Mouse (Mus musculus) heart, postnatal 0 days (tissue): ENCODE measurements at regions not wholly inside any gene's neighbourhood (a gene's known extent, or its start where the extent isn't known, plus 50 kb on each side); places are given as distances from the start of the nearest gene placed in this dataset.
A peak's percentile ranks its signal among the peaks of the same experiment; 100 is the strongest.

ENCODE experiments used
- ATAC-seq: fragments of 200-750 bp; cut with Nextera tagmentation; 2 replicates; pipeline ENCODE4 v1.8.0; 2017; ENCODE audit warnings: low read depth, moderate number of reproducible peaks, moderate library complexity; ENCODE audit not compliant: insufficient read depth
- DNase-seq: peaks from one replicate; pipeline ENCODE4 v3.0.0-alpha.2; 2016; ENCODE audit warnings: low spot score
- H3K27ac ChIP-seq: fragments of 300-500 bp; sonication (generic); 2 replicates; pipeline ENCODE4 v1.5.1; 2014; ENCODE audit warnings: low read depth, mild to moderate bottlenecking
- H3K27me3 ChIP-seq: fragments of 300-500 bp; sonication (generic); 2 replicates; pipeline ENCODE4 v1.6.1; 2014; ENCODE audit warnings: low read length, mixed read lengths; ENCODE audit not compliant: control insufficient read depth, insufficient read depth
- H3K36me3 ChIP-seq: fragments of 300-500 bp; sonication (generic); replicated peaks from 2 replicates; pipeline ENCODE4 v1.6.1; 2014; ENCODE audit warnings: low read length, mixed read lengths; ENCODE audit not compliant: control insufficient read depth, insufficient read depth
- H3K4me1 ChIP-seq: fragments of 300-500 bp; sonication (generic); 2 replicates; pipeline ENCODE4 v1.6.1; 2014; ENCODE audit warnings: antibody characterized with exemption; ENCODE audit not compliant: control insufficient read depth, insufficient read depth
- H3K4me2 ChIP-seq: fragments of 300-500 bp; sonication (generic); 2 replicates; pipeline ENCODE4 v1.6.1; 2014; ENCODE audit warnings: low read depth, mild to moderate bottlenecking, low read length, moderate library complexity
- H3K4me3 ChIP-seq: fragments of 300-500 bp; sonication (generic); 2 replicates; pipeline ENCODE4 v1.5.1; 2014; ENCODE audit warnings: low read depth, low read length
- H3K9ac ChIP-seq: fragments of 300-500 bp; sonication (generic); replicated peaks from 2 replicates; pipeline ENCODE4 v1.6.1; 2014; ENCODE audit warnings: low read depth, low read length, mixed read lengths
- H3K9me3 ChIP-seq: fragments of 300-500 bp; sonication (generic); replicated peaks from 2 replicates; pipeline ENCODE4 v1.6.1; 2016; ENCODE audit warnings: low read length; ENCODE audit not compliant: control insufficient read depth
- CTCF ChIP-seq: IDR thresholded peaks from 2 replicates; pipeline ENCODE4 v1.5.1; 2016; ENCODE audit warnings: antibody characterized with exemption, control low read depth, low read depth
- EP300 ChIP-seq: IDR thresholded peaks from 2 replicates; pipeline ENCODE4 v1.6.1; 2016; ENCODE audit warnings: antibody characterized with exemption, low read depth
- WGBS: fragments of 180-500 bp; shearing (Covaris S2); extraction: QIAGEN DNeasy Blood & Tissue Kit; methylation state at CpG from one replicate; pipeline ENCODE4 v1.1.7; 2014; 5-methylcytosine and 5-hydroxymethylcytosine counted together

DNA sequence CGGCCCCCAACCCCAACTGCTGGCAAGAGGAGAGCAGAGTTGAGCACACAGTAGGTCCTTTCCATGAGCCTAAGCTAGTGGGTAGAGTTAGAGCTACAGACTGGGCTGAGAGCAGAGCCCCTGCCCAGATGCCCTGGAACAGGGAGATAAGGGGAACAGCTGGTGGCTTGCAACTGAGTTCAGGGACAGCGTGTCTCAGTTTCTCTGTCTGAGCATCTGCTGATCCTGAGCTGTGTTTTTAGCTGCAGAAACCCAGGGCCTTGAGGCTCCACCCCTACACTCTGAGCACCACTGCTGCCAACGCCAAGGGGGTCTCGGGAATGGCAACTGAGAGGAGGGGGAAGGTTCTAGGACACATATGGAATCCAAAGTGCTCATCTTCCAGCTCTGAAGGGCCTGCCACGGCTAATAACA, 82.4 kb downstream of the 1700001O22Rik start:
- no peak overlapping the region for H3K9ac ChIP-seq
- no peak for ATAC-seq
- WGBS: 75% methylated on average over 5 of the region's 5 CpGs

DNA sequence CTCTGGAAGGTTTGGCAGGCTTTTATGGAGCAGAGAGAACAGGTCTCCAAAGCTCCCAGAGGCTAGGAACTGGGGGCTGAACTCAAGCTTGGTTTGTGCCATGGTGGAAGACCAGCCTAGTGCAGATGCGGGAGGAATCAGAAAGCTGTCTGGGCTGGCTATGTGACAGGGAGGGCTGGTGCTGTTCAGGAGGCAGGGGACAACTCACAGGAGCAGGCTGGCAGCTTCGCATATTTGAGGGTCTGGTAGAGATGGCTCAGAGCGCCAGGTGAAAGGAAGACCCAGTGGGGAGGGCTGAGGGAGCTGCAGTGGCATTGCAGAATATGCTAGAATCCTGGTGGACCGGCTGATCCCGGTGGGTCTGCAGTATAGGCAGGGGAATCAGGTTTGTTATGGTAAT, 83.2 kb downstream of the 1700001O22Rik start:
- DNase-seq (peak; percentile 6), ATAC-seq (no peak)
- Histone ChIP-seq H3K4me1 (peaks cover 54% of the 10 kb centered on the region), H3K27ac (peak overlapping the region; percentile 96), H3K36me3 (no peaks in the 10 kb centered on the region), H3K9me3 (no peaks in the 10 kb centered on the region), H3K9ac (0 out of 2 replicates have a peak overlapping the region, but pooled peaks have one; percentile 8), H3K27me3 (no peaks in the 10 kb centered on the region), H3K4me2 (peak overlapping the region; percentile 58; the same call in 1 of the 2 replicates), H3K4me3 (no peak overlapping the region)
- TF ChIP-seq EP300 (no peak), CTCF (no peak)
- WGBS: 62% methylated on average over 5 of the region's 5 CpGs

More for the DNA sequence above, 82.4 kb downstream of the 1700001O22Rik start:
- Histone ChIP-seq H3K36me3 (no peaks in the 10 kb centered on the region), H3K27ac (peak overlapping the region; percentile 96), H3K9me3 (no peaks in the 10 kb centered on the region), H3K4me3 (no peak overlapping the region), H3K27me3 (no peaks in the 10 kb centered on the region), H3K4me2 (no peak overlapping the region), H3K4me1 (peaks cover 52% of the 10 kb centered on the region)
- DNase-seq: no peak
- TF ChIP-seq EP300 (no peak), CTCF (no peak)

DNA sequence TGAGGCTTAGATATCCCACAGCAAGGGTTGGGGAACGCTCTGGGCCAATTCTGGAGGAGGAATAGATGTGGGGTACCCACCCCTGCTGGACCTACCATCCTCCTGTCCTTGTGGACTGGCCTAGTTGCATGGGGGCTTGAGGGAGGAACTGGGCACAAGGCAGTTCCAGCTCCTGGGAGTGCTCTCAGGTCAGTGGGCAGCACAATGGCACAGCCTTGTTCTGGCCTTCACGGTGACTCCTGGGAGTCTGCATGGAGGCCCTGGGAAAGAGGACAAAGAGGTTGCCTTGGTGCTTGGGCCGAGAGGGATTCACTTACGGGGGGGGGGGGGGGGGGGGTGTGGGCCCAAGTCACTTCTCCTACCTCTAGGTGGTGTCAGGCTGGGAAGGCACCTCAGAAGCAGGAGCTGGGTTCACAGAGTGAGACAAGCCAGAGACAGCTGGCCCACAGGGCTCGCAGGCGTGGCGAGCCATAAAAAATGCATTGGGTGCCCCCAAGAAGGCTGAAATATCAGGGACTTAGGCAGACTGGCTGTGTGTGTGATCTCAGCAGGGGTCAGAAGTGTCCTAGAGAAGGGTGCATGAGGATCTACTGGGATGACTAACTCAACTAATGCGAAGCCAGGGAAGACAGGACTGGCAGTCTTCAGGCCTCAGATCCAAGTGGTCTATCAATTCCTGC, 83.7 kb downstream of the 1700001O22Rik start:
- Histone ChIP-seq H3K9ac (peak overlapping the region; percentile 8; the same call in 1 of the 2 replicates), H3K36me3 (no peaks in the 10 kb centered on the region), H3K9me3 (no peaks in the 10 kb centered on the region), H3K4me1 (peaks cover 54% of the 10 kb centered on the region), H3K4me3 (no peak overlapping the region), H3K27ac (peak overlapping the region; percentile 96), H3K27me3 (no peaks in the 10 kb centered on the region), H3K4me2 (peak overlapping the region; percentile 58)
- DNase-seq (peak; percentile 33), ATAC-seq (no peak)
- 35% methylated on average over 7 of the region's 8 CpGs for WGBS
- no peak for TF ChIP-seq CTCF
- TF ChIP-seq EP300: no peak

DNA sequence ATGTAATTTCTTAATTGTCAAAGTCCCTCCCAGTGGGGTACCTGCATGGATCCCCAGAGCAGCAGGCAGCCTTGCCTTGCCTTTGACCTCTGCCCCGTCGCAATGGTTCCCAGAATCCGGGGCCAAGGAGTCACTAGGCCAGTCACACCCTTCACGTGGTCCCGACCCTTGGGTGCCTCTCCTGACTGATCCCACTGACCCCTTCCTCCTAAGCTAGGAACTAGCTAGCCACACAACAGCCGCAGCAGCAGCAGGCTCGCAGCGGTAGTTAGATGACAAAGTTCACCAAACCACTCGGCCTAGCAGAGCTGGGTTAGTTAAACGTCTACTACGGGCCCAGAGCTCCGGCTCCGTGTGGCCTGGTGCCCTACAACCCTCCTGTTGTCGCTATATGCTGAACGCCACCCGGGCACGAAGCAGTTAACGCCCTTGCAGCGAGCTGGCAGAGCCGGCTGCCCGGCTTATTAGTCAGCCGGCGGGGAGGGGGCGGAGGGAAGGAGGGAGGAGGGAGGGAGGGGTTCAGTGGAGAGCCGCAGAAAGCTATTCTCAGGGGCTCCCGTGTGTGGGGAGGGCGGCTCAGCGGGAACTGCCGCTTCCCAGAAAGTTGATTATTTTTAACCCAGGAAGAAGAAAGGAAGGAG, 84.6 kb downstream of the 1700001O22Rik start:
- Histone ChIP-seq H3K4me3 (peak overlapping the region; percentile 21), H3K4me1 (peaks cover 54% of the 10 kb centered on the region), H3K9ac (peak overlapping the region; percentile 61), H3K4me2 (peak overlapping the region; percentile 58), H3K9me3 (no peaks in the 10 kb centered on the region), H3K36me3 (no peaks in the 10 kb centered on the region), H3K27me3 (no peaks in the 10 kb centered on the region), H3K27ac (peak overlapping the region; percentile 96)
- ATAC-seq (peak; percentile 53), DNase-seq (peak; percentile 93)
- TF ChIP-seq EP300 (no peak; the same call in 1 of the 2 replicates), CTCF (0 out of 2 replicates have a peak, but pooled peaks have one; percentile 3)
- under 1% methylated on average over 28 of the region's 29 CpGs for WGBS

DNA sequence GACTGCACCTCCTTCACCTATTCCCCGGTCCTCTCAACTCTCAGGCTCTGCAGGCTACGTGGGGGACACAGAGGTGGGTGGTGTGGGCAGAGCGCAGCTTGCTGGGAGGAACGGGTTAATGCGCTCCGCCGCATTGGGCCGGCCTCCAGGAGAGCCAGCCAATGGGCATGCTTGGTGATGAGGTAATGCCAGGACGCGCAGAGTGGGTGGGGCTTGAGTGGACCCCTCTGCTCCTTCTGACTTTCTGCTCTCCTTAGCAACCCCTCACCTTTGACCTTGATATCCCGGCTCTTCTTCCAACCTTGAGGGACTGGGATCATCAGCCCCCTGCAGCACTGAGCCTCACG, 85.2 kb downstream of the 1700001O22Rik start:
- Histone ChIP-seq H3K4me3 (peak overlapping the region; percentile 21), H3K4me1 (peaks cover 58% of the 10 kb centered on the region), H3K9me3 (no peaks in the 10 kb centered on the region), H3K27me3 (no peaks in the 10 kb centered on the region), H3K36me3 (no peaks in the 10 kb centered on the region), H3K27ac (peak overlapping the region; percentile 96), H3K9ac (peak overlapping the region; percentile 61), H3K4me2 (peak overlapping the region; percentile 58)
- no peak; the same call in 1 of the 2 replicates for TF ChIP-seq EP300
- peak; percentile 8; the same call in 1 of the 2 replicates for TF ChIP-seq CTCF
- DNase-seq (peak; percentile 91), ATAC-seq (peak; percentile 76)
- under 1% methylated on average over 12 of the region's 12 CpGs for WGBS
